Mouse (Mus musculus) kidney, adult 18-20 months (tissue): ENCODE measurements around the gene Hoxc6.

ENCODE experiments used
- DNase-seq: peaks from one replicate; pipeline ENCODE4 v3.0.0; 2021

Hoxc6 gene

DNA sequence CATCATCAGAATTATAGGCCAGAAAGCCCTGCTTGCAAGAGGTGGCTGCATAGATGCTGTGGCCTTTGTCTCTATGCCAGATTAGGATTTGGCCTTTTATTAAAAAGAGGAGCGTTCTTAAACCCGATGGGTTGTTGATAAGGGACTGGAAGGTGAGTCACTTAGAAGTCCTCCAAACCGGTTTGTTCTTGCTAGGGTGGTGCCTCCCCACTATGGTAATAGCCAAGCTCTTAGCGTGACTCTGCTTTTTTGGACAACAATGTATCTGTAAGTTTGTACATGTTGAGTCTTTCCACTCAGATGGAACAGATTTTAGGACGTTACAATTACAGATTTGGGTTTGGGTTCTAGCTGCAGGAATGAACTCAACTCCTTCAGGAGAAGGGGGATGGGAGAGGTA, 43.6 kb downstream of the Hoxc6 start:
- no peak for DNase-seq

GRCm38 (mm10) chr15:103042209-103042608, 44.2 kb downstream of the Hoxc6 start:
- DNase-seq: no peak

GRCm38 (mm10) chr15:103051670-103052069, 53.6 kb downstream of the Hoxc6 start:
- DNase-seq: no peak

GRCm38 (mm10) chr15:103053210-103053609, 55.2 kb downstream of the Hoxc6 start:
- DNase-seq: no peak

DNA sequence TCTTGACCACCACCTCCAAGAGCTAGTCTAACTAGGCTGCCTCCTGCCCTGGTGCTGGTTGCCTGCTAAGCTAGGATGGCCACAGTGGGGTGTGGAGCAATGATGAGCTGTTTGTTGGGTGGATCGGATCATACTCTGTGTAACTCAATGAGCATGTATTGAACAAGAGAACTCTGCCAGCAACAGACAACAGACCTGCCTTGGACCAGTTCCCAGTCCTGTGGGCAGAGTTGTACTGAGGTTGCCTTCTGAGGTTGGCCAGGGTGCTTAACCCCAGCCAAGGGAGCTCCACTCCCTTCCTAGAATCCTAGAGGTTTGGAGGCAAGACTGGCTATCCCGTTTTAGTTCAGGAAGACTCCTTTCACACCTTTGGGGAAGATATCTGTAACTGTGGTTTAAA, 58.3 kb downstream of the Hoxc6 start:
- peak; percentile 43 for DNase-seq

- peak; percentile 57 for DNase-seq
These were observed 60.7 kb downstream of the Hoxc6 start for GRCm38 (mm10) chr15:103058715-103059114.

- DNase-seq: peak; percentile 63
These were observed 61.4 kb downstream of the Hoxc6 start for GRCm38 (mm10) chr15:103059393-103059992.

DNA sequence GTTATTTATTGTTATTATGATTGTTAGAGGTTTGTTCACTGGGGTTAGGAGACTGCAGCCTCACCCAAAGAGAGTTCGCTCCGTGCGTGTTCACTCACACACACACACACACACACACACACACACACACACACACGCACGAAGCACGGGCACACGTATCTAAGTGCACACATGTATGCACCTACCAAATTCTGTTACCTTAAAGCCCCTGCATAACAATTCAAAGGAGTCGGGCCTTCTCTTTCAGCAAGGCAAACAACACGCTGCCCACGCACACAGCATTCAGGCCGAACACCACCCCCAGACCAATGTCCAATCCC, 61.9 kb downstream of the Hoxc6 start:
- DNase-seq: peak; percentile 80

GRCm38 (mm10) chr15:103060341-103061130, 62.5 kb downstream of the Hoxc6 start:
- DNase-seq: peak; percentile 84

DNA sequence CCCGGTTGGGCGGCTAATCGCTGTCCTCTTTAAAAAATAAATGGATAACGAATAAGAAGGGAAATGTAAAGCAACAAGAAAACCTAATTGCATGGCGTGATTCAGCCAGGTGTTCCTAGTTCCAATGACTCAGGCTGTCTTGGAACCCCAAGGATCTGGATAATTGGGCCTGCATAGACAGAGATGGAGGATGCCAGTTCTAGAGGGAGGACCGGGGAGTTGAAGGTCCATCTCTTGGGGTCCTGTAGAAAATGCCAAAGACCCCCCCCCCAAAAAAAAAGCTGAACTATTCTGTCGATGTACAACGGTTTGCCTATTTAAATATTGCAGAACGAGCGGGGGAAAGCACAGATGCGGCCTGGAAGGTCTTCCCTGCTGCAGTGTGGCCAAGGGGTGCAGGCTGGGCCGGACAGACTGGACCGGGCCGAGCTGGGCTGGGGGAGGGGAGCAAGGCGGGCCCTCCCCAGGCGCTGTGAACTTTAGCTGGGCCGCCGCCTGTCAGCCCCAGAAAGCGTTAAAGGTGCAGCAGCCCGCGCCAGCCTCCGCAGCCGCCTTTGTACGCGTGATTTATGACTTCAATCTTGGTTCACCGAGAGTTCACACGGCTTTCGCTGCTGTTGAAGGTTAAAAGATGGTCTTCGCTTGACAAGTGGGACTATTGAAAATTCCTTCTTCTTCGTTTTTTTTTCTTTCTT, 63.2 kb downstream of the Hoxc6 start:
- DNase-seq: peak; percentile 77
